Mouse (Mus musculus): ENCODE data around the gene Afg3l1. TPM values are rescaled to one million over a fixed set of nuclear protein-coding genes. Genes with fewer than 3 reads are reported as not detected.
"Not testable (repeated sequence)": the region's sequence is repeated elsewhere in the genome, so short reads cannot be mapped to it uniquely, and the experiment has no call there.

Gene Afg3l1
- polyA plus RNA-seq, 1 experiment = 26.7 TPM

- Histone ChIP-seq H3K4me1 (ENCODE audit: control insufficient read depth, insufficient read depth, low read length) (peaks cover 5% of the 10 kb centered on the region), H3K27ac (ENCODE audit: insufficient read depth, low read depth, low read length) (no peak within 1 kb of the TSS), H3K4me3 (ENCODE audit: insufficient read depth, low read length) (peak within 1 kb of the TSS; percentile 42)
- no peak for TF ChIP-seq CTCF (IDR thresholded peaks at IDR 0.05; ENCODE audit: low read depth, low read length)
- no peak for TF ChIP-seq POLR2A (IDR thresholded peaks at IDR 0.05; ENCODE audit: borderline replicate concordance, low read depth, low read length)
Measured at GRCm38 (mm10) chr8:123514781-123515539, 37.3 kb downstream of the Afg3l1 start, which contains the start of gene Dbndd1. Gene Dbndd1 (minus strand): TSS chr8:123515463.

- Histone ChIP-seq H3K27ac (ENCODE audit: insufficient read depth, low read depth, low read length) (no peak overlapping the region), H3K4me1 (ENCODE audit: control insufficient read depth, insufficient read depth, low read length) (peaks cover 5% of the 10 kb centered on the region), H3K4me3 (ENCODE audit: insufficient read depth, low read length) (no peak overlapping the region)
- TF ChIP-seq CTCF (IDR thresholded peaks at IDR 0.05; ENCODE audit: low read depth, low read length) = no peak
- no peak for TF ChIP-seq POLR2A (IDR thresholded peaks at IDR 0.05; ENCODE audit: borderline replicate concordance, low read depth, low read length)
Measured at GRCm38 (mm10) chr8:123515540-123515897, 37.8 kb downstream of the Afg3l1 start.

- peaks cover 5% of the 10 kb centered on the region for H3K4me1 ChIP-seq (ENCODE audit: control insufficient read depth, insufficient read depth, low read length)
- no peak overlapping the region for H3K4me3 ChIP-seq (ENCODE audit: insufficient read depth, low read length)
- H3K27ac ChIP-seq (ENCODE audit: insufficient read depth, low read depth, low read length) = no peak overlapping the region
- TF ChIP-seq CTCF (IDR thresholded peaks at IDR 0.05; ENCODE audit: low read depth, low read length) = no peak
- TF ChIP-seq POLR2A (IDR thresholded peaks at IDR 0.05; ENCODE audit: borderline replicate concordance, low read depth, low read length) = no peak
Measured at GRCm38 (mm10) chr8:123516596-123516995, 38.9 kb downstream of the Afg3l1 start.

DNA sequence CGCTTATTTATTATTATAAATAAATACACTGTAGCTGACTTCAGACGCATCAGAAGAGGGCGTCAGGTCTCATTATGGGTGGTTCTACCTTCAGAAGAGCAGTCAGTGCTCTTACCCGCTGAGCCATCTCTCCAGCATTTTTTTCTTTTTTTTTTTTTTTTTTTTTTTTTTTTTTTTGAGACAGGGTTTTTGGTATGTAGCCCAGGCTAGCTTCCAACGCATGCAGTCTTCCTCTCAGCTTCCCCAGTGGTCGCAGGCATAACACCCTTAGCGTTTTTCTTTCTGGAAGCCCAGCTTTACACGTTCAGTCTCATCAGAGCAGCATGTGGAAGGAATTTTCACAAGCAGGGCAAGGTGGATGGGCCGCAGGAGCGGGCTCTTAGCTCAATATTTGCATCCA is 40.5 kb downstream of the Afg3l1 start:
- Histone ChIP-seq H3K4me3 (ENCODE audit: insufficient read depth, low read length) (peak overlapping the region; percentile 41; the same call in 1 of the 2 replicates), H3K4me1 (ENCODE audit: control insufficient read depth, insufficient read depth, low read length) (peaks cover 5% of the 10 kb centered on the region), H3K27ac (ENCODE audit: insufficient read depth, low read depth, low read length) (no peak overlapping the region)
- TF ChIP-seq POLR2A (IDR thresholded peaks at IDR 0.05; ENCODE audit: borderline replicate concordance, low read depth, low read length) (no peak), CTCF (IDR thresholded peaks at IDR 0.05; ENCODE audit: low read depth, low read length) (no peak)

DNA sequence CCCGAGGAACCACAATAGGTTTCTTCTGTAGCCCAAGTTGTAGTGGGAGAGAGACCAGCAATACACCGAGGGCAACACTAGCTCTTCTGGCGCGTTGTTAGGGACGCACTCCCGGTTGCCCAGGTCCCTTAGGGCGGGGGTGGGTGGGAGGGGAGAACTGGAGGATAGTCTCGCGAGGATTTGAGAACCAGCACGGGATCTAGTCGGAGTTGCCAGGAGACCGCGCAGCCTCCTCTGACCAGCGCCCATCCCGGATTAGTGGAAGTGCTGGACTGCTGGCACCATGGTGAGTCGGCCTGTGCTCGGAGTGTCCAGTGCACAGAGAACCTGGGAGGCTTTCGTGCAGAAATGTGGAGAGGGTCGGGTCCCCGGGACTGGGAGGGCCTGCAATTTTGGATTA is 41.0 kb downstream of the Afg3l1 start, which contains the start of gene Gas8:
Gene Gas8, plus strand, starts transcription at position 168 of the 400 bp plus-strand sequence.
- Histone ChIP-seq H3K4me1 (ENCODE audit: control insufficient read depth, insufficient read depth, low read length) (peaks cover 5% of the 10 kb centered on the region), H3K27ac (ENCODE audit: insufficient read depth, low read depth, low read length) (no peak within 1 kb of the TSS), H3K4me3 (ENCODE audit: insufficient read depth, low read length) (peak within 1 kb of the TSS; percentile 94)
- TF ChIP-seq POLR2A (IDR thresholded peaks at IDR 0.05; ENCODE audit: borderline replicate concordance, low read depth, low read length) (no peak), CTCF (IDR thresholded peaks at IDR 0.05; ENCODE audit: low read depth, low read length) (no peak)

GRCm38 (mm10) chr8:123520048-123520447 is 42.3 kb downstream of the Afg3l1 start:
- H3K4me3 ChIP-seq (ENCODE audit: insufficient read depth, low read length); H3K27ac ChIP-seq (ENCODE audit: insufficient read depth, low read depth, low read length); H3K4me1 ChIP-seq (ENCODE audit: control insufficient read depth, insufficient read depth, low read length): not testable (repeated sequence)

GRCm38 (mm10) chr8:123527720-123528489 is 50.2 kb downstream of the Afg3l1 start:
- H3K4me3 ChIP-seq (ENCODE audit: insufficient read depth, low read length) = no peak overlapping the region
- peaks cover 8% of the 10 kb centered on the region for H3K4me1 ChIP-seq (ENCODE audit: control insufficient read depth, insufficient read depth, low read length)
- no peak overlapping the region for H3K27ac ChIP-seq (ENCODE audit: insufficient read depth, low read depth, low read length)
- TF ChIP-seq POLR2A (IDR thresholded peaks at IDR 0.05; ENCODE audit: borderline replicate concordance, low read depth, low read length) = no peak
- TF ChIP-seq CTCF (IDR thresholded peaks at IDR 0.05; ENCODE audit: low read depth, low read length) = no peak

DNA sequence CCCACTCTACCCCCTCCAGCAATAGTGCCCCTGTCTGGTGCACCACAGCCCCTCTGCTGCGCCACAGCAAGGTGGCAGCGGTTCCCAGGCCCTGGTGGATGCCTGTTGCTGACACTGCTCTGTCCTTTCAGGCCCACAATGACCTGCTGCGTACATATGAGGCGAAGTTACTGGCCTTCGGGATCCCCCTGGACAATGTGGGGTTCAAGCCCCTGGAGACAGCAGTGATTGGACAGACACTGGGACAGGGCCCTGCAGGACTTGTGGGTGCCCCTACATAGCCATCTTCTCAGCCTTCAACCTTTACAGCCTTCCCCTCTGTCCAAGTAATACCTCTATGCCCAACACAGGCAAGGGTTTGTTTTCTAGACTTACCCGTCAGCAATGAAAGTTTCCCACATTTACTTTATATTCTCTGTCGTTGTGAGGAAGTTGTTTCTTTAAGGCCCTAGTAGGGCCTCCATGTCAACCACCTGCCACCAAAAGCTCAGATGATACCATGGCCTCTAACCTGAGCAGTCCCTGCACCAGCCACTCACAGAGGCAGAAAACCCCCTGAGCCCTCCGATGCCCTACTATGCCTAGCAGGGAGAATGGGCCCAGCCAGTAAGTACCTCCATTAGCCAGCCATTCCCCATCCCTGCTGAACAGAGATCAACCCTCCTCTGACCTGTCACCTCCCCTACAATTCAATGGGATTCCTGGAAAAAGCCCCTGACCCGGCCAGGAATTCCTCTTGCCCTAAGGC is 58.7 kb downstream of the Afg3l1 start:
- no peak overlapping the region for H3K4me3 ChIP-seq (ENCODE audit: insufficient read depth, low read length)
- TF ChIP-seq CTCF (IDR thresholded peaks at IDR 0.05; ENCODE audit: low read depth, low read length) (no peak), POLR2A (IDR thresholded peaks at IDR 0.05; ENCODE audit: borderline replicate concordance, low read depth, low read length) (no peak)
- no peak overlapping the region for H3K27ac ChIP-seq (ENCODE audit: insufficient read depth, low read depth, low read length)

DNA sequence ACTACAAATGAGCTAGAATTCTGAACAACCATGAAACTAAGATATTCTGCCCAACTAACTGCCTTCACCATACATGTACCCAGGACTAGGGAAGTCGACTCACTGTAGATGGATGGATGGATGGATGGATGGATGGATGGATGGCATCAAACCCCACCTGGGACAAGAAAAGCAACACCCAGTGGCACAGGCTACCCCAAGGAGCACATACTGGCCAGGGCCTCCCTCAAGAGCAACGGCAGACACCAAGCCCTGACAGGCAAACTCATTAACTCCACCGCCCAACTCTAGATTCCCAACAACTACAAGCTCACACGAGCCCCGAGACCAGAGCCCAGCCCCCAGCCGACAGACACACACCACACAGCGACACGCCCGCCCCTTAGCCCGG is 59.3 kb downstream of the Afg3l1 start:
- no peaks in the 10 kb centered on the region for H3K4me1 ChIP-seq (ENCODE audit: control insufficient read depth, insufficient read depth, low read length)
- H3K27ac ChIP-seq (ENCODE audit: insufficient read depth, low read depth, low read length) = no peak overlapping the region
- no peak for TF ChIP-seq POLR2A (IDR thresholded peaks at IDR 0.05; ENCODE audit: borderline replicate concordance, low read depth, low read length)
- no peak overlapping the region for H3K4me3 ChIP-seq (ENCODE audit: insufficient read depth, low read length)

More for the DNA sequence above, 58.7 kb downstream of the Afg3l1 start:
- no peaks in the 10 kb centered on the region for H3K4me1 ChIP-seq (ENCODE audit: control insufficient read depth, insufficient read depth, low read length)

DNA sequence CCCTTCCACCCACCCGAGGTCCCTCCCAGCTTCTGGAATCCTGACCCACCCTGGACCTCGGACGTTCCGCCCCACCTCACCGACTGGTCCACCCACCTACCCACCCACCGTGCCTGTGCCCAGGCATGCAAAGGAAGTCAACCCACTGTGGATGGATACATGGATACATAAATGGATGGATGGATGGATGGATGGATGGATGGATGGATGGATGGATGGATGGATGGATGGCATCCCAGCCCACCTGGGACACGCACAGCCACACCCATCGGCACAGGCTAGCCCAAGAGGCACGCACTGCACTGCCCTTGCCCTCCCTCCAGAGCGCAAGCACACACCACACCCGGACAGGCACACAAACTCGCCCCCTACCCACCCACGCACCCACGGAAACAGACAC is 59.9 kb downstream of the Afg3l1 start:
- not testable (repeated sequence) for H3K4me1 ChIP-seq (ENCODE audit: control insufficient read depth, insufficient read depth, low read length); H3K4me3 ChIP-seq (ENCODE audit: insufficient read depth, low read length); H3K27ac ChIP-seq (ENCODE audit: insufficient read depth, low read depth, low read length)

Other genes with a start within 250 kb of the Afg3l1 start
- 8.2 and 11.2 TPM in 2 replicates for gene Spata2l, start 241.7 kb upstream of the Afg3l1 start, polyA plus RNA-seq (2012; ENCODE audit: insufficient read depth, insufficient read length, missing spikeins)
- 16.2 and 17.1 TPM in 2 replicates for gene Zfp276, start 223.7 kb upstream of the Afg3l1 start, polyA plus RNA-seq (2012; ENCODE audit: insufficient read depth, insufficient read length, missing spikeins)
- gene Vps9d1, start 223.6 kb upstream of the Afg3l1 start, polyA plus RNA-seq (2012; ENCODE audit: insufficient read depth, insufficient read length, missing spikeins) = 42.6 and 43.7 TPM in 2 replicates
- gene Fanca, start 159.3 kb upstream of the Afg3l1 start, polyA plus RNA-seq (2012; ENCODE audit: insufficient read depth, insufficient read length, missing spikeins) = 13.6 and 16.5 TPM in 2 replicates
- gene Spire2, start 145.2 kb upstream of the Afg3l1 start, polyA plus RNA-seq (2012; ENCODE audit: insufficient read depth, insufficient read length, missing spikeins) = not detected in 2 replicates
- 218 and 244 TPM in 2 replicates for gene Tcf25, start 104.2 kb upstream of the Afg3l1 start, polyA plus RNA-seq (2012; ENCODE audit: insufficient read depth, insufficient read length, missing spikeins)
- gene Mc1r, start 70.8 kb upstream of the Afg3l1 start, polyA plus RNA-seq (2012; ENCODE audit: insufficient read depth, insufficient read length, missing spikeins) = not detected in 2 replicates
- gene Tubb3, start 66.5 kb upstream of the Afg3l1 start, polyA plus RNA-seq (2012; ENCODE audit: insufficient read depth, insufficient read length, missing spikeins) = not detected in 2 replicates
- gene Def8, start 54.4 kb upstream of the Afg3l1 start, polyA plus RNA-seq (2012; ENCODE audit: insufficient read depth, insufficient read length, missing spikeins) = 25.8 and 30.8 TPM in 2 replicates
- gene Dbndd1, start 37.6 kb downstream of the Afg3l1 start, polyA plus RNA-seq (2012; ENCODE audit: insufficient read depth, insufficient read length, missing spikeins) = not detected in 2 replicates
- gene Gas8, start 40.9 kb downstream of the Afg3l1 start, polyA plus RNA-seq (2012; ENCODE audit: insufficient read depth, insufficient read length, missing spikeins) = 16.3 and 17.4 TPM in 2 replicates
- gene Rhou, start 176.0 kb downstream of the Afg3l1 start, polyA plus RNA-seq (2012; ENCODE audit: insufficient read depth, insufficient read length, missing spikeins) = 0.21 and 0.55 TPM in 2 replicates